Mouse (Mus musculus) heart, adult 2 months (tissue): ENCODE measurements around the gene Nap1l1.

ENCODE experiments used
- CTCF ChIP-seq: fragments of 200-600 bp; IDR thresholded peaks from 2 replicates; pipeline ENCODE4 v1.8.1; 2022; ENCODE audit warnings: antibody characterized with exemption, mild to moderate bottlenecking, moderate library complexity
- POLR2A ChIP-seq: fragments of 200-500 bp; IDR thresholded peaks from 2 replicates; pipeline ENCODE4 v1.6.1; 2011; ENCODE audit warnings: mild to moderate bottlenecking, low read depth, low read length, control low read depth; ENCODE audit not compliant: insufficient read depth

- TF ChIP-seq CTCF: no peak
- TF ChIP-seq POLR2A: no peak
Measured at GRCm38 (mm10) chr10:111445939-111446671, 26.9 kb upstream of the Nap1l1 start.
